Mouse (Mus musculus) embryo, embryonic 10.5 days (tissue): ENCODE measurements around the gene Aqp6.
A peak's percentile ranks its signal among the peaks of the same experiment; 100 is the strongest.

Experiments used
- DNase-seq: peaks from one replicate; pipeline ENCODE4 v3.0.0-alpha.2; 2015; ENCODE audit warnings: low spot score

The Aqp6 gene

GRCm38 (mm10) chr15:99600986-99601822 lies at the start of gene Aqp6:
Aqp6 (plus strand) TSS chr15:99601400.
- no peak for DNase-seq

- DNase-seq, result no peak
Measured at GRCm38 (mm10) chr15:99553767-99554166, 47.4 kb upstream of the Aqp6 start.

GRCm38 (mm10) chr15:99558947-99559346 lies 42.3 kb upstream of the Aqp6 start:
- no peak for DNase-seq

GRCm38 (mm10) chr15:99560246-99560645 lies 41.0 kb upstream of the Aqp6 start:
- no peak for DNase-seq

- no peak for DNase-seq
Measured at GRCm38 (mm10) chr15:99567371-99567770, 33.8 kb upstream of the Aqp6 start.

GRCm38 (mm10) chr15:99568682-99569081 lies 32.5 kb upstream of the Aqp6 start:
- no peak for DNase-seq

GRCm38 (mm10) chr15:99569123-99569522 lies 32.1 kb upstream of the Aqp6 start:
- no peak for DNase-seq

GRCm38 (mm10) chr15:99578802-99579485 lies 22.3 kb upstream of the Aqp6 start, which contains the start of gene Aqp2:
Aqp2 (plus strand) TSS chr15:99579055.
- DNase-seq, result no peak

GRCm38 (mm10) chr15:99583463-99584344 lies 17.5 kb upstream of the Aqp6 start:
- peak; percentile 71 for DNase-seq

- DNase-seq, result no peak
Measured at GRCm38 (mm10) chr15:99584407-99585202, 16.6 kb upstream of the Aqp6 start.

GRCm38 (mm10) chr15:99585741-99586140 lies 15.5 kb upstream of the Aqp6 start:
- no peak for DNase-seq

- no peak for DNase-seq
Measured at GRCm38 (mm10) chr15:99586525-99586924, 14.7 kb upstream of the Aqp6 start.

GRCm38 (mm10) chr15:99589237-99589636 lies 12.0 kb upstream of the Aqp6 start:
- no peak for DNase-seq

GRCm38 (mm10) chr15:99589704-99590103 lies 11.5 kb upstream of the Aqp6 start:
- no peak for DNase-seq

- no peak for DNase-seq
Measured at GRCm38 (mm10) chr15:99590429-99591084, 10.6 kb upstream of the Aqp6 start, which contains the start of gene Aqp5. Aqp5 (plus strand) TSS chr15:99590782.

- DNase-seq, result no peak
Measured at GRCm38 (mm10) chr15:99592177-99592576, 9.0 kb upstream of the Aqp6 start.

GRCm38 (mm10) chr15:99592877-99593276 lies 8.3 kb upstream of the Aqp6 start:
- no peak for DNase-seq

GRCm38 (mm10) chr15:99594951-99595350 lies 6.2 kb upstream of the Aqp6 start:
- DNase-seq, result no peak

GRCm38 (mm10) chr15:99596056-99596687 lies 5.0 kb upstream of the Aqp6 start:
- peak; percentile 92 for DNase-seq

- no peak for DNase-seq
Measured at GRCm38 (mm10) chr15:99596841-99597240, 4.4 kb upstream of the Aqp6 start.
